Mouse (Mus musculus): ENCODE measurements around the gene Ubr7.
A peak's percentile ranks its signal among the peaks of the same experiment; 100 is the strongest.

The Ubr7 gene

DNA sequence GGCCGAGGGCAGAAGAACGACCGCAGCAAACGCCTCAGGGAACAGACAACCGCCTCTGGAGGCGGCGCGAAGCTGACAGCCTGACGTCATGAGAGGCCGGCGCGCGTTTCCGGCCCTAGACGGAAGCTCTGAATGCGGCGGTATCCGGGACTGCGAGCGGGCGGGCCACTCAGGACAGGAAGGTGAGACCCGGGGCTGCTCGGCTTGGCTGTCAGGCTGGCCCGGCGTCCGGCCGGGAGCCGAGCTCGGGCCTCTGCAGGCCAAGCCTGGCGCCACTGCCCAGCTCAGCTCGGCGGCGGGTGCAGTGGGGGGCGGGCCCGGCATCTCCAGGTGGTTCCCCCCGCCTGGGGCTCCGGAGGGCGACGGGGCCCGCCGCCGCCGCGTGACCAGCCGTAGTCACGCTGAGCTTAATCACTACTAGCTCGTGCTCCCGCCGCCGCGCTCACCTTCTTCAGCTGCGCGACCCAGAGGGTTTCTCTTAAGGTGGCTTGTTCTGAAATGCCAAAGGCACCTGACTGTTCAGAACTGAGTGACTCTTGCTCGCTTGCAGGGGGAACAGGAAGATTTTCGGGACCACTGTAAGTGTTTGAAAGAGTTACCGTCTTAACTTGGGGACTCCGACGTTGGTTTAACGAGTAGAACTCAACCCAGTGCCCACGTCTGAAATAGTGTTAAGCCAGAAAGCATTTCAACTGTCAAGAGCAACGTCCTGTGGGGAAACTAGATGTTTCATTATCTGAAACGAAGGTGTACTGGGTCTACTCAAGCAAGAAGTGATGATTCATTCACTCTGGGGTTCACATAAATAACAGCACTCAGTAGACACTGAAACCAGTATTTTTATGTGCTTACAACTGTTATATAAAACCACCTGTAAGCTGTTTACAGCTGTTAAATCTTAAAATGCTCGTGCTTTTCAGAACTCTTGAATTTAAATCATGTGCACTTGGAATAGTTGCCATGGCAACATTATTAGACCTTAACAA, 13.9 kb upstream of the Ubr7 start, which contains the start of the genes Moap1 and Tmem251:
Gene Moap1 (minus strand): TSS at position 73 of the 986 bp plus-strand sequence.
Gene Tmem251 (plus strand): TSS at position 174 of the 986 bp plus-strand sequence.
- peak; percentile 90 for DNase-seq

DNA sequence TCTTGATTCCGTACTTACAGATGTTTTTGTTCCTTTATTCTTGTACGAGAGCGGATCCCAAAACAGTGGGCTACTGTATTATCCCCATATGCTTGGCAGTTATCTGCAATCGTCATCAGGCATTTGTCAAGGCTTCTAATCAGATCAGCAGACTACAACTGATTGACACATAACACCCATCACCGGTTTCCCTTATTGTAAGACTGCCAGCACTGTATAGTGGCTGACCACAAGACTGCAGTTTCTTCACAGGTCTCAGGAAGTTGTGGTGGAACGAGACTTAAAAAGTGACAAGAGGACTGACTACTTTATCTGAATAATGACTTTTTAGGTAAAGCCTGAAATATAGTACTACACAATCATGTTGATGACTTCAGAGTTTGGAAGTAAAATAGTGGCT, 12.9 kb upstream of the Ubr7 start:
- DNase-seq, result no peak

DNA sequence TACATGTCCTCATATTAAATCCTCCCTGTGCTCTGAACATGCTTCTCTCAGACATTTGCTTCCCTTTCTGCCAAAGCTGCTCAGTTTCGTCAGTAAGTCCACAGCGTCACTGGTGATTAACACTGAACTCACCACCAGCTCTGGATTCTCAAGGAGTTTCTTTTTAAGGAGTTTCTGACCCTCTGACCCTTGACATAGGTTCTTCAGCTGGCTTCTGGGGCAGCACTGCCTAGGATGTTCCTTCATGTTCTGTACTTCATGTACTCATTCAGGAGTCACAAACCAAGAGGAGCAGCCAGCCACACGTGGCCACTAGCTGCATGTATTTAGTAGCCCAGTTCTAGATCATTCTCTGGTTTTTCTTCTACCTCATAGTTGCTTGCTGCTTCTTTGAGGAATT, 9.5 kb upstream of the Ubr7 start:
- no peak for DNase-seq

DNA sequence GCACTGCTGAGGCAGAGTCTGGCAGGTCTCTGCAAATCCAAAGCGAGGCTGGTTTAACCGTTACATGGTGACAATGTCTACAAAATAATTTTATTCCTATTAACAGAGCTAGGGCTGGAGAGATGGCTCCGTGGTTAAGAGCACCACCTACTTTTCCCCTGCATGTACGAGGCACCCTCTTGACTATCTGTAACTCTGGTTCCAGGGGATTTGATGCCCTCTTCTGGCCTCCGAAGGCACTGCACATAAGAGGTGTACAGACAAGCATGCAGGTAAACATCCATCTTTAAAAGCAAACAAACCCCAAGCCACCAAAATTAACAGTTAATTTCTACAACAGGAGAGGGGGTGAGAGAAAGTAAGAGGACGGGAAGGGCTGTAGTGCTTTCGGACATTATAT, 1.5 kb upstream of the Ubr7 start:
- DNase-seq, result peak; percentile 75

DNA sequence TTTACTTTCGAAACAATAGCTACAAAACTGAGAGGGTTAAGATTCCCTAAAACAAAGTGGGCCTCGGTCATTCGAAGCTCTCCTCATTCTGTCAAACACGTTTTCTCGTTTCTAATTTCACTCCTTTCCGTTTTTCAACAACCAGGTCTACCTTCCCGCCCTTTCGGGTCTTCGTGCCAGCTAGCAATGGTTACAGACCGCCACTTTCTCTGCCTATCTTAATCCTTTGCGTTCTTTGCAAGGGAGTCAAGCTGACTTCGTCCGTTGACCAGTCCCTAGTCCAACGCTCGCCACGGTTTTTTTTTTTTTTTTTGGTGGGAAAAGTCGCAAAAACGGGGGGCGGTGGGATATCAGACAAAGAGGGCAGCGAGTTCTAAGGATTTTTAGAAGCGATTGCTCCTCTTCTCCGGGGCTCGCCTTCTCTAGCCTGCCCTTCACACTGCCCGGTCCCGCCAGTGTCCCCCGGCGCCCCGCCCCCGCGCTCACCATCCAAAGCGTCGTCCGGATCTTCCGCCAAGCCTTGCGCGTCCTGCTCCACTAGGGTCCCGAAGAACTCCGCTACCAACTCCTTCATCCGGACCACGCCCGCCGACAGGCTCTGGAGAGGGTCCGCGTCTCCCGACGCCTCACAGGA, 595 bp upstream of the Ubr7 start:
- no peak for DNase-seq

DNA sequence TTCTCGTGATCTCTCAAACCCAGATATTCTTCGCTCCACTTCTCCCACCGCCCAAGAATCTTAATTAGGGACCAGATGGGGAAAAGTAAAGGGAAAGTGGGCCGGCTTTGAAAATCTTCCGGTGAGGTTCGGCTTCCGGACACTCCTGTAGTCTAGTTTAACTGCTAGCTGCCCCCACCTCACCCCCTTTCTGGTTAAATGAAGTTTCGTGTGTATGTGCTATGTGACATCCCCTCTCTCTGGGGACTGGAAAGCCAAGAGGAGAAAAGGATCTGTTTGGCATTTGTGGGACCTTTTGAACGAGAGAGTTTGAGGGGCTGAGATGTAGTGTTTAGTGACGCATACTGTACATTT, 613 bp downstream of the Ubr7 start, which contains the start of gene Gm20604:
Gene Gm20604 (minus strand): TSS at position 270 of the 354 bp plus-strand sequence.
- no peak for DNase-seq

DNA sequence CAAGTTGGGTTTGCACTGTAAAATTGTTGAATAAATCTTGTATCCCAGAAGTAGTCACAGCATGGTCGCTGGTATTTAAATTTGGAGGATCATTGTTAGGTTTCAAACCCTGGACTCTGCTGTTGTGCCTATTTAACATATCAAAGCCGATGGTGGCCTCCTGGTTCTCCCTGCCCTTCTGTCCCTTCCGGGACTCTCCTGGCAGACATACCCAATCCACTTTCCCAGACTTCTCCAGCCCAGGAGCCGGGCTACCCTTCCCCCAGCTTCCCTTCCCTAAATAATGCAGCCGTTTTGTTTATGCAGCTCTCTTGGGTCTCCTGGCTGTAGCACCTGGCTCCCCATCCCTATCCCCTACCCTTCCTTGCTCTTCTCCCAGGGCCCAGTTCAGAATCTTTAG, 1.2 kb downstream of the Ubr7 start:
- no peak for DNase-seq

DNA sequence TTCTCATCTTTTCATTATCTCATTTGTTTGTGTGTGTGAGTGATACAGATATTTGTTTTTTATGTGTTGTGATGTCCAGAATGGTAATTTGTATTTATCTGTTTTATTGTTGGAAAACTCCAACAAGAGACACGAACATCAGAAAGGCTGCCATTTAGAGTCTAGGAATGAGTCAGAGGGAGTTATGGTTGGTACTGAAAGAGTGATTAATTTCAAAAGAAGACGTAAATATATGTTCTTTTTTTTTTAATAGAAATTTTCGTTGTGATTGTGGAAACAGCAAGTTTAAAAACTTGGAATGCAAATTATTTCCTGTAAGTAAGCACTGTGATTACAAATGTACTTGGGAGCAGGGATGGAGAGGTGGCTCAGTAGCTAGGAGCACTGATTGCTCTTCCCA, 3.9 kb downstream of the Ubr7 start:
- DNase-seq, result no peak

DNA sequence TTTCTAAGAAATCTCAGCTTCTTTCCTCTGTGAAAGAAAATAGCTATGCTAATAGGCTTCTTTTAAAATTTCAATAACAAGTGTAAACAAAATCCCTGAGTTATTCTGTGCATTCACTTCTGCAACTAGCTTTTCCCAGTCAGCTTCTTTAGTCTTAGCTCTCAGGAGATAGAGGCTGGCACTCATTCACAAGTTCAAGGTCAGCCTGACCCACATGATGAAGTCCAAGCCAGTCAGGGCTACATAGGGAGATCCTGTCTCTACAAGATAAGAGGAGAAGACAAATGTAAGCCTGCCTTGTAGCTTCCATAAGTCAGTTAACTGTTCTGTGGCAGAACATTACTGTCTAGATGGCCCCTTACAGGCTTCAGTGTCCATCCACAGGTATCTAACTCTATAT, 5.9 kb downstream of the Ubr7 start:
- no peak for DNase-seq

DNA sequence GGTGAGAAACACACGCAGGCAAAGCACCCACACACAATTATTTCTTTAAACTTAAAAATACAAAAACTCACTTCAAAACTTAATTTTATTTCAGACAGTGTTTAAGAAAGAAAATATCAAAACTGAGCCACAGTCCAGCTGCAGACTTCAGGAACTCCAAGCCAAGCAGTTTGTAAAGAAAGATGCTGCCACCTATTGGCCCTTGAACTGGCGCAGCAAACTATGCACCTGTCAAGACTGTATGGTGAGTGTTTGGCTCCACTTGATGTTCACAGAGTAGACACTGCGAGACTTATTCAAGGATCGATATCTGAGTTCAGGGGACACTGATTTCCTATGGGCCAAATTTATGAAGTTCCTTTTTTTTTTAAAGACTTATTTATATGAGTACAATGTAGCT, 11.2 kb downstream of the Ubr7 start:
- peak; percentile 50 for DNase-seq

DNA sequence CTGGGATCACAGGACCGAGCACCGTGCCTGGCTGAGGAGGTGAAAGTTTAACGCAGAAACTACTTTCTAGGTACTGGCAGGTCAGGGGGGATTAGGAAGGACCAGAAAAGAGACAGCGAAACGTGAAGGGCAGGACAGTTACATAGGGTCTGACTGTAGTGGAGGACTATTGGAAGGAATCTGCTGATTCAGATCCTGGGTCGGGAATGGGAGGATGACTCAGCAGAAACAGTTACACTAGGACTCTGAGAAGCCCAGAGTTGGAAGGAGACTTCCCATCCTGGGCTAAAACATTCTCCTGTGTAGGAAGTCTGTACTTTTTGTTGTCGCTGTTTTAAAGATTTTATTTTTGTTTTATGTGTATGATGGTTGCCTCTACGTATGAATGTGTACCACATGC, 13.8 kb downstream of the Ubr7 start:
- no peak for DNase-seq

DNA sequence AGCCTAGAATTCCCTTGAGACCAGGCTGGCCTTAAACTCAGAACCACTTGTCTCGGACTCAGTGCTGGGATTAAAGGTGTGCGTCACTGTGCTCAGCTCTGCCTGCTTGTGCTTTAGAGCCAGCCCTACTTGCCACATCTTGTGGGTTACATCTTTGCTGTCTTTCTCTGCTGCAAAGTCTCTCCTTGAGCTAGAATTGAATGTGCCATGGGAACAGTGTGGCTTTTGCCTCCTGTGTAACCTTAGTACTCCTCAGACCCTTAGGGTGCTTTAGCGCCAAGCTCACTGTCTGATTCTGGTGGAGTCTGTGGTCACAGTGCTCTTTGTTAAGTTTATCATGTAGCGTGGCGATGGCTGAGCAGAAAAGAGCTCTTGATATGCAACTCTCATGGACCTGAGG, 14.9 kb downstream of the Ubr7 start:
- no peak for DNase-seq

DNA sequence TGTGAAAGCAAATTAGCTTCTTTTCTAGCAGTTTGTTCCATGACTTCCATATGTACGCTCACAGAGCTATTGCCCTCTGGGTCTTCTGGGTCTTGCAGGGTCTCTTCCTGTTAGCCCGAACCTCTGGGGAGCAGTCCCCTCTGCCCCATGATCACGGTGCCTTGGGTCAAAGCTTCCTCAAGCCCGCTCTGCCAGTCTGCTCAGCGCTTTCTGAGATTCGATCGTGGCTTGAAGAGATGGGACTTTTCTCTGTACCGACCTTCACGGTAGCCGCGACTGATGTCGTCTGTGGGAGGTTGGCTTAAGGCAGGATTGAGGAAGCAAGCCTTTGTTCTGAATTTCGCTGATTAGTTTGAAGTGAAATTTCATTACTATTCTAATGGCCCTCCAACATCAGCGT, 18.3 kb downstream of the Ubr7 start:
- no peak for DNase-seq

DNA sequence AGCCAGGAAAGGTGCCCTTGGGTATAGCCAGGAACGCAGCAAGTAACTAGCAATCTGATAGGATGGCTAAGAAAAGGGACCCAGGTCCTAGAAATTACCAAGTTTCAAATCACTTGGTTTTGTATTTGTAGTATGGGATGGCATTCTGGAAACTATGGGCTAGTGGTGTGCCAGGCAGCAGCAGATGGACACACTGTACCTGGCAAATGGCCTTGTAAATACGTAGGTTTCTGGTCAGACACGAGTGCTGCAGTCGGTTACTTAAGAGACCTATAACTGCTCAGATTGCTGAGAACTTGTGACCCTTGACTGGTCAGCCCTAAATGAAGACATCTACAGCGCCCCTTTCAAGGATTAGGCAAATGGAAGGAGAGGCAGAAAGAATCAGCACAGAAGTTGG, 20.4 kb downstream of the Ubr7 start:
- no peak for DNase-seq

DNA sequence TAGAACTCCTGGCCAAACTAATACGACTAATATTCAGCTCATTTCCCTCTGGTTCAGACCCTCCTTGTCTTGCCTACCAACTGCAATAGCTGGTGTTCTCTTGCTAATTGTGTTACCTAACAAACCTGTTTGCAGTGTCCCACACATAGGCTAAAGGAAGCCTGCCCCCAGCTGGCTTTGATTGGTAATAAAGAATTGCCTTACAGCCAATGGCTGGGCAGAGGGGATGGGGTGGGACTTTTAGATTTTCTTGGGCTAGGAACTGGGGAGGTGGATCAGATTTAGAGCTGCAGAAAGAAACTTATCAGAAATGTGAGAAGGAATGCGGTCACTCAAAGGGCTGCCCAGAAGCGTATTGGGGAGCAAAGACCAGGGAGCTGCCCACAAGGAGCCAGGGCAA, 21.7 kb downstream of the Ubr7 start:
- peak; percentile 49 for DNase-seq

DNA sequence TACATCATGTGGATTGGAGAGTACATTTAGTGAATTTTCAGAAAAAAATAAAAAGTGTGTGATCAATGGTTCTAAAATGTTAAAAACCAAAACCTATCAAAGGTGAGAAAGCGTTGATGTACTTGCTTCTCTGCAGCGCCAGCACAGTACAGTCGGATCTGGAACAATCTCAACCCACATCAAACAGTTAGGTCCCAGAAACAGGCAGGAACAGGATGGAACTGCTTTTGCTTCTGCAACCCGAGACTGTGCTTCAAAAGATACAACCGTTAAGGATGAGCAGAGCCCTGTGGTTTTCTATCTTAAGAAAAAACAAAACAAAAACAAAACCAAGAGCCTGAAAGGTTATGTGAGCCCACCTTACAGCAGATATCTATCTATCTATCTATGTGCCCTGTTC, 25.1 kb downstream of the Ubr7 start:
- no peak for DNase-seq

DNA sequence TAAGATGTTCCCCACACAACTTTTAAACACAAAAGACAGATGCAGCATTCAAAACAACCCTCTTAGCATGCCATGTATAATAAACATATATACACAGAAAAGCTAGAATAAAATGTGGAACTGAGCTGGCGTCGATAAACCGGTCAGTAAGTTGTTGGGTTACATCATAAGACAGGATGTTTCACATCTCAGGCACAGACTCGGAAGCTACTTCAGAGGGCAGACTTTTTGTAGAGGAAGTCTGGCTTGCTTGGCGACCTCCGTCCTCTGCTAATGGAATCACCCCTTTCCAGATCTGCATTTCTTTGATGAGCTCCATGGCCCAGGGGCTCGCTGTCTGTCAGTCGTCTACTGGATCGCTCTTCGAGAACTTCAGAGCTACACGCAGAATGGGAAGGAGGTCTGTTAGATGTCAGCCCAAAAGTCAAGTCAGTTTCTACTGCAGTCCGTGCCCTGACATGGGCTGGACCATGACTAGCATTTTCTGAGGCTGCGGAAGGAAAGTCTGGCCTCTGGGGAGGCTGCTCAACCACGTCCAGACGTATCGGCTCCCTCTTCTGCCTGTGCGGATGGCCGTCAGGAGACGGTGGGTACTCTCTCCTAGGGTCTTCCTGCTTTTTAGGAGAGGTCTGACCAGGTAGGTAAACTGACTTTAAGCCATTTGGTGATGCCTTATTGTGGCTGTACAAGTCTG, 27.3 kb downstream of the Ubr7 start:
- DNase-seq, result no peak

DNA sequence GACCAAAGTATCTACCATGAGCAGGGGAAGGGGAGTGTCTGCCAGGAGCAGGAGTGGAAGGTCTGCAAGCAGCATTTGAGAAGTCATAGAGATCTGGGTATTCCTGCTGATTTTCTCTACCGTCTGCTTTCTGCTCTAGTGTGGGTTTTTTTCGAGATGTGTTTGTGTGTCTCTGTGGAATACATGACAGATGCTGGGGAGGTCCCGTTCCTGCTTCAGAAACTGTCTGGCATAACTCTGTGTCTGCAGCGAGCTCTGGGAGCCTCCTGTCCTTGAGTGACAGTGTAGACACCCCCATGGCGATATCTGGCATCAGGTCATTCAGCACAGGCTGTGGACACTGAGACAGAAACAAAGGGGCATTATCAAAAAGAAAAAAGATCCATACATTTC, 27.8 kb downstream of the Ubr7 start:
- DNase-seq, result no peak

DNA sequence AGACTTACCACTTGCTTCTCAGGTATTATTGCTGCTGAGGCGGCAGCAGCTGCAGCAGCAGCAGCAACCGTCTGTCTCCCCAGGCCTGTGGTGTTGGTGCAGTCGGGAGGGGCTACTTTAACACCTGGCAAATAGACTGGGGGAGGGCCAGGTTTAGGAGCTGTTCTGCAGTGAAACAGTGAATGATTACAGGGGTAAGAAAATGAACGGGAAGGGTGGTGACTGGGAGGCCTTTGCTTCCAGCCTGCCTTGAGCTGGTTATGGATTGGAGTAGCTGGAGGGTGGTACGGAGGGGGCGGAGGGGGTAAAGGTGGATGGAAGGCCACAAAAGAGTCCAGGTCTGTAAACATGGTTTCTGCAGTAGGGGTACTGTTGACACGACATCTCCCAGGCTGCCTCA, 30.2 kb downstream of the Ubr7 start:
- DNase-seq, result peak; percentile 74

DNA sequence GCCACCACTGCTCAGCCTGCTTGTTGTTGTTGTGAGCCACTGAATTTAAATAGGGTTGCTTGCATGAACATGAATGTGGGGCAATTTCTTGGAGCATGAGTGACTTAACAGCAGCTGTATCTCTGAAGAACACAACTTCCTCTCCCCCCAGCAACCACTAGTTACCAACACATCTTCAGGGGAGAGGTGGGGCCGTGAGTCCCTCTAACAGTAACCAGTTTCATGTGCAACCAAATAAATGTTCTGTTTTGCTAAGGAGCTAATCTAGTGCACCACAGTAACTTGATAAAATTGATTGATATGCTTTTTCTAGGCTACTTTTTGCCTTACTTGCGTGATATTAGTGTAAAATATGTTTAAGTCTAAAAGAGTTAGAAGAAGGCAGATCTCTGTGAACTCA, 41.8 kb downstream of the Ubr7 start:
- DNase-seq, result no peak

DNA sequence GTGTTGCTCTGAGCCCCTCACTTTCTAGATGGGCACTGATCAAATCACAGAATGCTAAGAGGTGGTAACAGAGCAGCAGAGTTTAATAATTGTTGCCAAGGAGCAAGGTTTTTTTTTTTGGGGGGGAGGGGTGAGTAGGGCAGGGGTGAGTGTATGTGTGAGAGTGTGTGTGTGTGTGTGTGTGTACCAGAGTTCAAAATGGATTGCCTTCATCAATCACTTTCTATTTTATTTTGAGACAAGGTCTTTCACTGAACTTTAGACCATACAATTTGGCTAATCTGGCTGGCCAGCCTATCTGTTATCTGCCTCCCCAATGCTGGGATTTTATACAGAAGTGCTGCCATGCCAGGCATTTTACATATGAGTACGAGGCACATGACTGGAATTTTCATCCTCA, 57.1 kb downstream of the Ubr7 start:
- no peak for DNase-seq

DNA sequence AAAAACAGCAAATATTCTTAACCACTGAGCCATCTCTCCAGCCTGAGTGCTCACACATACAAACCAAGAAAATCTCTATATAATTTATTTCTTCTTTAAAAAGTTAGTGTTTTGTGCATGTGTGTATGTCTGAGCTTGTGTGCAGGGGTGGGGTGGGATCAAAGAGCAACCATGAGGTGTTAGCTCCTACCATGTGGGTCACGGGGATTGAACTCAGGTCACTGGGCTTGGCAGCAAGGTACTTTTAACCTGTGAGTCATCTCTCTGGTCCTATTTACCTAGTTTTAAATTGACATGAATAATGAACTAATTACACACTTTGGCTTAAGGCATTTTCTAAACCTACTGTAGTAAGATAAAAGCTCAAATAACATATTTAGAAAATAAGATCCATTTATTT, 68.6 kb downstream of the Ubr7 start:
- no peak for DNase-seq

DNA sequence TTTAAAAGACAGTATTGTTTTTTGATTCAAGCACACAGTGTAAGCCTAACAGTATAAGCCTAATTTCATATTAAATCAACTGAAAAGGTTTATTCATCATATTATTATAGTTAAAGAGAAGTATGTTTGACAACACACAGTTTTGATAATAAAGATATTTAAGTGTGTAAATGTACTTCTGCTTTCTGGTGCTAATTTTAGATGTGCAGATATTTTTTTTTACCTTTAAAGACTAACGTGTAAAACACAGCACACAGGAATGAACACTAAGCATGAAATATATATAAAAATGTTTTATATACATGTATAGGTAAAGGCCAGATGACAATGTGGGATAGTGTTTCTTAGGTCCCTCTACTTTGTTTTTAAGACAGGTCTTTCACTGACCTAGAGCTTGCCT, 69.4 kb downstream of the Ubr7 start:
- DNase-seq, result no peak

All from thymus, postnatal 4 days (tissue).